Mouse (Mus musculus): Measurements from ENCODE around the gene Slc38a6. TPM values are rescaled to one million over a fixed set of nuclear protein-coding genes. Genes with fewer than 3 reads are reported as not detected.

Gene Slc38a6
- 4.0 and 6.8 TPM in 2 replicates for polyA plus RNA-seq (2015; fragmentation: Nextera tagmentation; extraction: Ambion mirVana)

DNA sequence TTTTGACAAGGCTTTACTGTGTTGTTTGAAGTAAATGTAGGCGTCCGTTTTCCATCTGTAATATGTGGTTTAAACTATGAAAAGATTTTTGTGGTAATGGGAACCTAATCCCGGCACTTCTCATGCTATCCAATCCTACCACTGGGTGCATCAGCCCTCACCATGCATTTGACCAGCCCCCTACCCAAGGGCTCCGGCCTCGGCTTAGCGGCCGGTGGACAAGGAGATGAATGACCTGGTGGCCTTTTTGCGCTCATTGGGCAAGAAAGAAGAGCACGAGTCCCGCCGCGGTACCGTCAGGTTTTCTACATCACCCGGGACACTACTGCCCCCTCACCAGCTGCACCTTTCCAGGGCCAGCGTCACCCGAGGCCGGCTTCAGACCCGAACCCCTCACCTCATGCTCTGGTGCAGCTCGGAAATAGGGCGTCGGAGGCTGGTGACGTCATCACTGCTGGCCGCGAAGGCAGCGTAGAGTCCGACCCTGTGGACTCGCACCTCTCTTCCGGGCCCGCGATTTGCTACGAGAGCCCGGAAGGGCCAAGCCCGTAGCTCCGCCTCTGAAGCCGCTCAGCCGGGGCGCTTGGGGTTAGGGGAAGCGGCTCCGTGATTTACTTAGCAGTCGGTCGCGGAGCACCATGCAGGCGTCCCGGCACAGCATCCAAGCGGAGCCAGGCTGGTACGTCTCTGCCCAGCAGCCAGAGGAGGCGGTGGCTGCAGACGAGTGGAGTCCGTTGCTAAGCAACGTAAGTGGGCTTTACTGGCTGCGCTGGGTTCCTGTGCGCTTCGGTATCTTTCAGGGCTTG lies at the start of gene Slc38a6, which contains the start of gene Trmt5:
Gene Slc38a6, plus strand, starts transcription at position 493 of the 806 bp plus-strand sequence.
Gene Trmt5, minus strand, starts transcription at position 424 of the 806 bp plus-strand sequence.

Other genes starting within 250 kb of the Slc38a6 start
- 0.54 and 1.4 TPM in 2 replicates for gene Six1, start 232.9 kb upstream of the Slc38a6 start, polyA plus RNA-seq (2015; fragmentation: Nextera tagmentation; extraction: Ambion mirVana)
- gene Six4, start 173.3 kb upstream of the Slc38a6 start, polyA plus RNA-seq (2015; fragmentation: Nextera tagmentation; extraction: Ambion mirVana), result 0.13 and 0.46 TPM in 2 replicates
- 25.9 and 28.8 TPM in 2 replicates for gene Mnat1, start 163.1 kb upstream of the Slc38a6 start, polyA plus RNA-seq (2015; fragmentation: Nextera tagmentation; extraction: Ambion mirVana)
- gene Trmt5, start 69 bp upstream of the Slc38a6 start, polyA plus RNA-seq (2015; fragmentation: Nextera tagmentation; extraction: Ambion mirVana), result 10.7 and 17.9 TPM in 2 replicates